Mouse (Mus musculus) G1E (cell line): ENCODE measurements at regions not wholly inside any gene's neighbourhood (a gene's known extent, or its start where the extent isn't known, plus 50 kb on each side); places are given as distances from the start of the nearest gene placed in this dataset.

Source experiments
- CTCF ChIP-seq: IDR thresholded peaks from 2 replicates; pipeline ENCODE4 v1.5.1; 2012; ENCODE audit warnings: low read depth, low read length, inconsistent platforms, mixed read lengths
- TAL1 ChIP-seq: conservative IDR thresholded peaks from 2 replicates; pipeline ENCODE4 v1.6.1; 2012; ENCODE audit warnings: low read depth, low read length, inconsistent platforms, mixed read lengths

GRCm38 (mm10) chr15:62641051-62641710 is 1203.8 kb downstream of the Gsdmc2 start:
- TF ChIP-seq CTCF (no peak), TAL1 (no peak)
